Mouse (Mus musculus) bone marrow macrophage, adult 2 months (primary cell): ENCODE data around the gene Exoc8.

Experiments
- CTCF ChIP-seq: IDR thresholded peaks from 2 replicates; pipeline ENCODE4 v1.5.1; 2012; ENCODE audit warnings: low read depth, mild to moderate bottlenecking, low read length, moderate library complexity
- POLR2A ChIP-seq: IDR thresholded peaks from 2 replicates; pipeline ENCODE4 v1.6.1; 2012; ENCODE audit warnings: mild to moderate bottlenecking, low read depth, low read length, borderline replicate concordance

DNA sequence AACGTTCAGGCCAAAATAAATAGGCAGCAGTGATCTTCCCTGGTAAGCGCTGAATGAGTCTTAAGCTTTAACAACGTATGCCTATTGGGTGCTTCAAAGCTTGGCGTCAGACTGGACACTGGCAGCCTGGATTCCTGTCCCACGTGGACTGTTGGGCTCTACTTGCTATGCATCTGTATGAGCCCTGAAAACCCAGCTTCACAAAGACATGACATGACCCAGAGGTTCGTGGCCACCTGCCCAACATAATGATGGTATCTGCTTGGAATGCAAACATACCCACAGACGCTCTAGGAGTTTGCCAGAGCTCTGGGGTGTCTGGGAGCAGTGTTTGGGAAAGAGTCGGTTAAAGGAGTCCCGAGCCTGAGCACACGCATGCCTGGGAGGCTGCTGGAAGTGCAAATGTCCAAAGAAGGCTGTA lies 28.9 kb upstream of the Exoc8 start:
- TF ChIP-seq CTCF = no peak
- no peak for TF ChIP-seq POLR2A
